Mouse (Mus musculus) effector memory CD4-positive, alpha-beta T cell, adult 7 months (primary cell): ENCODE data around the gene Grin3b. TPM values are rescaled to one million over a fixed set of nuclear protein-coding genes. Genes with fewer than 3 reads are reported as not detected.

Source experiments
- polyA plus RNA-seq: library from polyadenylated mRNA; unstranded; fragments of 100-300 nt; shearing (Covaris generic); gene quantifications from one replicate; pipeline ENCODE4 v1.2.1, GENCODE M21; 2017

The Grin3b gene
- polyA plus RNA-seq: 0.49 TPM

DNA sequence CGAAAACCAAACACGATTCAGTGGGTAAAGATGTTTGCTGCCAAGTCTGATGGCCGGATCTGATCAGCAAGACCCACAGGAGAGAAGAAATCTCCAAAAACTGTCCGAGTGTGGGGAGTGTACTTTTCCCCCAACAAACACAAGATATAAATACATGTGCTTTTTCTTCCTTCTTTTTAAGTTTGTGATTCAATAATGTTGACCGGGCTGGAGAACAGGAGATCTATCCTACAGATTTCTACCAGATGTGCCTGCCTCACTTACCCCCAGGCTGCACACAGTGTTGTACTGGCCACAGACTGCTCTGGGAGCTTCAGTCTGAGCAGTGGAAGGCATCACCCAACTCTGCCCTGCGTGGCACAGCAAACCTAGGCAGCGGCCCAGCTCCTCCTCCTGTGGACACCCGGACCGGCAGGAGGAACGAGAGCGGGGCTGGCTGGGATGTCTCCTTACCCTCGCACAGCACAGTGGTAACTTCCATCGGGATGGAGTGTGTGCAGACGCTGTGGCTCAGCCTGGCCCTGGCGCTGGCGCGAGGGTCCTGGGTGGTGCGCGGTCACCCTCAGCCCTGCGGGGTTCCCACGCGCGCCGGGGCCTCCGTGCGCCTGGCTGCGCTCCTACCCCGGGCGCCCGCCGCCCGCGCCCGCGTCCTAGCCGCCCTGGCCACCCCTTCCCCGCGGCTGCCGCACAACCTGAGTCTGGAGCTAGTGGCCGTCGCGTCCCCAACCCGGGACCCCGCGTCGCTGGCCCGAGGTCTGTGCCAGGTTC, at the start of gene Grin3b:
Grin3b (plus strand) TSS at position 301 of the 768 bp plus-strand sequence.

DNA sequence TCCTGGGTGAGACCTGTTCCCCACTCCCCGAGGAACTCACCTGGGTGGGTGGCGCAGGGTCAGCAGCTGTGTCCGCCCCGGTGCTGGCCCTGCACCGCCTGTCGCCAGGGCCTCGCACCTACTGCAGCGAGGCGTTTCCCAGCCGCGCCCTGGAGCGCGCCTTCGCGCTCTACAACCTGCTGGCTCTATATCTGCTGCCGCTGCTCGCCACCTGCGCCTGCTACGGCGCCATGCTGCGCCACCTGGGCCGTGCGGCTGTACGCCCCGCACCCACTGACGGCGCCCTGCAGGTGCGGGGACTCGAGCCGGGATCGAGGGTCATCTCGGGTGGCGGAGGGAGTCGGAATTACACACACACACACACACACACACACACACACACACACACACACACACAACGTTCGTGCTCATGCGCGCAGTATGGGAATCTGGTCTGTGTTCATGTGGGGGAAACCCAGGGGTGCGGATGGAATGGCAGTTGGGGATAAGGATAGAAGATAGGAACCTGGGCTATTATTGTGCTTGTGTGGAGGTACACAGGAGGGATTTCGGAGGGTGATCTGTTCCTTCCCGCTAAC, 49.5 kb upstream of the Grin3b start, which contains the start of gene R3hdm4:
R3hdm4 (minus strand) TSS at position 251 of the 578 bp plus-strand sequence.

DNA sequence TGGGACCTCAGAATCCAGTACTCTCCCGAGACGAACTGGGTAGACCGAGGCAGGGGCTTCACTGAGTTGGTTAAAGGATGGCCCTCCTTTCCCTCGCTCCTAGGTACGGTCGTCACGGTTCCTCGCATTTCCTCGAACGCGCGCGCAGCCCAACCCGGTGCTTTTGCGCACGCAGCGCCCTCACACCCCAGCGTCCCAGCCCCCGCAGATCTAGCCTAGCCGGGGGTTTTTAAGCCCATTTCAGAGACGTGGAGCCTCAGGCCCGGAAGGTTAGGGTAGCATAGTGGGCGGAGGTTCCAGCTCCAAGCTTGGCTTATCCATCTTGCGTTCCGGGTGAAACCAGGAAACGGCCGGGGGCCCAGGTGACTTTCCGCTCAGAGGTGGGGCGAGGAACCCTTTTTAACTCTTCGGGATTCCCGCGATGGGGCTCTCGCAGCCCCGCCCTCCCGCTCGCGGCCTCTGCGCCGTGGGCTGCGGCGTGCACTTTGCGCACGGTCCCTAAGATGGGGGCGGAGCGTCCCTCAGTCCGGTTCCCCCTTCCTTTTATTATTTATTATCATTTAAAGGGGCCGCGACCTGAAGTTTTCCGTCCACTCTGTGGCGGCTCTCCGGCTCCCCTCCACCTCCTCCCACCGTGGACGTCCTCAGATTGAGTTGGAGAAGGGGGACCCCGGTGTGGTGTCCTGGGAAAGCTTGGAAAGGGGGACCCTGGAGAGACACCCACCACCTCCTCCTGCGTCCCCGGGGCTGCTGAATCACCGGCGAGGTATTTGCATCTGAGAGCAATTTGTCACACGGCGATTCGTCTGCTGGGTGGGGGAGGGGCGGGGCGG, 43.8 kb upstream of the Grin3b start, which contains the start of gene Arid3a:
Arid3a (plus strand) TSS at position 553 of the 833 bp plus-strand sequence.

DNA sequence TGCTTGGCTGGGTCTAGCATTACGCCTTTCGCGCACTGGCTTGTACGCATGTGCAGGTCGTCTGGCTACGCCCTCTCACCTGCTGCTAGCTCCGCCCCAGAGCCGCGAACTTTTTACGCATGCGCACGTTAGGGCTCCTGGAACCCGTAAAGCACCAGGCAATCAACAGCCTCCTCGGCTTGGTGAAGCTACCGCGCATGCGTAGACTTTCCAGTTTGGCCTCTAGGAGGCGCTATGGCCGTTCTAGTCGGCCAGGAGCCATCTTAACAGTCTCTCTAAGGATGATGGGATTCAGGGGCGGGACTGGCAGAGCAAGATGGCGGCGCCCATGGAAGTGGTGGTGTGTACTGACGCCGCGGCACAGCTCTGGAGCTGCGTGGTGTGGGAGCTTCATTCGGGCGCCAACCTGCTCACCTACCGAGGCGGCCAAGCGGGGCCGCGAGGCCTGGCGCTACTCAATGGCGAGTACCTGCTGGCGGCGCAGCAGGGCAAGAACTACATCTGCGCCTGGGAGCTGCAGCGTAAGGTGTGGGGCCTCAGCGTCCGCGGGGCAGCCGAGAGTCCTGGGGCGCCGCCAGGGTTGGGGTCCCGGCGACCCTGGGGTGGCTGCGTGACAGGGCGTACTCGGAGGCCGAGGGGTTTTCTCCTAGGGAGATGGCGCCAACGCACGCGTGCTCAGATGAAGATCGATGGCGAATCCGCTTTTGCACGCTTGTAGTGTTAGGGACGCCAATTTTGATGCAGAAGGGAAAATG, 10.5 kb upstream of the Grin3b start, which contains the start of gene Wdr18:
Wdr18 (plus strand) TSS at position 306 of the 755 bp plus-strand sequence.

DNA sequence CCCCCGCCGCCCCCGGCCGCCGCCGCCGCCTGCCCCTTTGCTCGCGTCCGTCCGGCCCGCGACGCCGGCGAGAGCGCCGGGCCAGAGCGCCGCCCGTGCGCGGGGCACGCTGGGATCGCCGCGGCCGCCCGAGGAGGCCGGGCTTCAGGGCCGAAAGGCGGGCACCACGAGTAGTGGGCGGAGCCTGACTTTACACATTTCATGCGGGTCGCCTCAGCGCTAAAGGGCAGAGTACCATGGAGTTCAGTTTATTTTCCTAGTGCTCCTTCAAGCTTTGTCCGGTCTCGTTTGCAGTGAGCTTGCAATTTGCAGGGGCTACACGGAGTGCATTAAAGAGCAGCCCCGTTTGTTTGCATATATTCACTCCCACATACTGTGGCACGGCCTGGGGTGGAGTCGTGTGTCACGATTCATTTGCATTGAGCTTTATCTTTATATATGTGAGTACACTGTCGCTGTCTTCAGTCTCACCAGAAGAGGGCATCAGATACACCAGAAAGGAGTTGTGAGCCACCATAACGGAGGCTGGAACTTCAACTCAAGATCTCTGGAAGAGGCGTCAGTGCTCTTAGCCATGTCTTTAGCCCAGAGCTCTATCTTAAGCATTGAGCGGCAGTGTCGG, 13.8 kb downstream of the Grin3b start, which contains the start of gene Tmem259:
Tmem259 (minus strand) TSS at position 136 of the 622 bp plus-strand sequence.

DNA sequence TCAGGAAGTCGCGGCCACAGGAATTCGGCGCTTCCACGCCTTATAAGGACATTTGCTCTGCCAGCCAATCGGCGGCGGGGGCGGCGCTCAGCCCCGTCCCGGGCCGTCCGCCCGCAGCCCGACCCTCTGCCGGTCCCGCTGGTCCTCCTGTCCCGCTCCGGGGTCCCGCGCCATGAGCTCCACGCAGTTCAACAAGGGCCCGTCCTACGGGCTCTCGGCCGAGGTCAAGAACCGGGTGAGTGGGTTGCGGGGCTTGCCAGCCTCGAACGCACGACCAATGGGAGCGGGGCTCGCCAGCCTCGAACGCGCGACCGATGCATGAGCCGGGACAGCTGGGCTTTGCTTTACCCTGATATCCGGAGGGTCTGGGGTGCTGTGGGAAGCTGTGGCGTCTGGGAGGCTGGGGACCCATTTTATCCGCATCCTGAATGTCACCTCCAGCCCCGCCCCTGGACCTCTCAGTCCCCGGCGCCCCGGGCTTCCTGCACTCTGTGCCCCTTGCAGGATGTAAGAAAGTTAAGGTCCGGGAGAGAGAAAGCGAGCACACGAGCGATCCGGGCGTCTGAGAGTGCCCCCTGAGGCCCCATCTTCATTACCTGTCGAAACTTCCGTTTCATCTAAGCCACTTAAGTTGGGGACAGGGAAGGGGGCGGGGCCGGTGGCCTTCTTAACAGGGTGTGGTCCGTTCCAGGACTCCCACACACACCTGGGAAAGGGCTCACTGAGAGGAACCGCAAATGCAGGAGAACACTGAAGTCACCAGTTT, 18.2 kb downstream of the Grin3b start, which contains the start of gene Cnn2:
Cnn2 (plus strand) TSS at position 79 of the 766 bp plus-strand sequence.

DNA sequence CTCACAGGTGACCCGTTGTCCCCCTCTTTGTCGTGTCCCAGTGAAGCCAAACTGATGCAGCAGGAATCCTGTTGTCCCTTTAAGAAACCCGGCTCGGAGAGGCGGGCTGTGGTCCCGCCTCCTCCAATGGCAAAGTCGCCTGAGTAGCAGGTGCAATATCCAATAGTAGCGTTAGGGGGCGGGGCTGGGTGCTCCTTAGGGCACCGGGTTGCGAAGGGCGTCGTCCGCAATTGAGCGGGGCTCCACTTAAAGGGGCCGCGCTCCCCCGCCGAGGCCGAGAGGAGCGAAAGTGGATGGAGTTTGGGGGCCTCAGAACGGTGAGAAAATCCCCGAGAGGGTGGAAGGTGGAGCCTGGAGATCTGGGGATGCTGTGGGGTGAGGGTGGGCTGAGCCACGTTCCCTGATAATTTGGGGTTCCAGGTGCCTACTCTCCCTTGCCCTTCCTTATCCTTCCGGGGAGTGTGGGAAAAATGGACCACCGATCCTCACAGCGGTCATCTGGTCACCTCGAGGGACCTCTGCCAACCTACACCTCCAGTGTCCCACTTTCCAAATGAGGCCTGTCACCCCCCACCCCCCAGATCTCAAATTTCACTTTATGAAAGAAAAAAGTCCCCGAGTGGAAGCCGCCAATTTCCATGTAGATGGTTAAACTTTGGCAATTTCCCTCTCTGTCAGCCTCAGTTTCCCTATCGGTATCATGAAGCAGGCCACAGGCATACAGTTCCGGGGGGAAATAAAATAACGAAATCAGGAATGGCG, 25.9 kb downstream of the Grin3b start, which contains the start of gene Abca7:
Abca7 (plus strand) TSS at position 223 of the 762 bp plus-strand sequence.

DNA sequence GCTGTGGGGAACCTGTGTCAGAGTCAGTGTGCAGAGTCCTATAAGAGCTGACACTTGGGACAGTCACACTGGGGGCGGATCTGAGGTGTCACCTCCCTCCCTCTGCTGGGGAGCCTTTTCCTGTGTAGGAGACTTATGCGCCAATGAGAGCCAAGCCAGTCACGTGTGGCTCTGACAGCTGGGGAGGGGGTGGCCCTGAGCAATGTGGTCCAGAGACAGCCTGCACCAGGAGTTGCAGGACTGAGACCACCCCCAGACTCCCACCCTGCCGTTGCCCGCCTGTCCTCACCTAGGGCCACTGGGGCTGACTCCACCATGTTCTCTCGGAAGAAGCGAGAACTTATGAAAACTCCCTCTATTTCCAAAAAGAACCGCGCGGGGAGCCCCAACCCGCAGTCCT, 46.0 kb downstream of the Grin3b start, which contains the start of gene Arhgap45:
Arhgap45 (plus strand) TSS at position 143 of the 400 bp plus-strand sequence.

Other genes with a start within 250 kb of the Grin3b start
- gene Polrmt, start 224.1 kb upstream of the Grin3b start, polyA plus RNA-seq: 31.9 TPM
- gene Fgf22, start 215.6 kb upstream of the Grin3b start, polyA plus RNA-seq: not detected
- gene Rnf126, start 203.8 kb upstream of the Grin3b start, polyA plus RNA-seq: 41.8 TPM
- not detected for gene Fstl3, start 193.4 kb upstream of the Grin3b start, polyA plus RNA-seq
- gene Prss57, start 179.8 kb upstream of the Grin3b start, polyA plus RNA-seq: 0.17 TPM
- gene Palm, start 177.1 kb upstream of the Grin3b start, polyA plus RNA-seq: 4.5 TPM
- 0.44 TPM for gene Misp, start 149.7 kb upstream of the Grin3b start, polyA plus RNA-seq
- 478 TPM for gene Ptbp1, start 116.3 kb upstream of the Grin3b start, polyA plus RNA-seq
- not detected for gene Prtn3, start 96.2 kb upstream of the Grin3b start, polyA plus RNA-seq
- 6.8 TPM for gene Plppr3, start 96.1 kb upstream of the Grin3b start, polyA plus RNA-seq
- not detected for gene Elane, start 84.5 kb upstream of the Grin3b start, polyA plus RNA-seq
- not detected for gene Cfd, start 79.9 kb upstream of the Grin3b start, polyA plus RNA-seq
- 27.3 TPM for gene Med16, start 61.8 kb upstream of the Grin3b start, polyA plus RNA-seq
- gene Gm26602, start 59.9 kb upstream of the Grin3b start, polyA plus RNA-seq: 19.6 TPM
- 0.26 TPM for gene Kiss1r, start 53.7 kb upstream of the Grin3b start, polyA plus RNA-seq
- 117 TPM for gene R3hdm4, start 49.5 kb upstream of the Grin3b start, polyA plus RNA-seq
- gene Arid3a, start 43.7 kb upstream of the Grin3b start, polyA plus RNA-seq: 9.7 TPM
- gene Wdr18, start 10.6 kb upstream of the Grin3b start, polyA plus RNA-seq: 74.2 TPM
- 26.7 TPM for gene Tmem259, start 13.6 kb downstream of the Grin3b start, polyA plus RNA-seq
- gene Cnn2, start 17.9 kb downstream of the Grin3b start, polyA plus RNA-seq: 580 TPM
- 42.6 TPM for gene Abca7, start 25.8 kb downstream of the Grin3b start, polyA plus RNA-seq
- 732 TPM for gene Arhgap45, start 45.9 kb downstream of the Grin3b start, polyA plus RNA-seq
- gene Polr2e, start 69.1 kb downstream of the Grin3b start, polyA plus RNA-seq: 104 TPM
- gene Gpx4, start 76.5 kb downstream of the Grin3b start, polyA plus RNA-seq: 296 TPM
- 60.3 TPM for gene Sbno2, start 134.9 kb downstream of the Grin3b start, polyA plus RNA-seq
- gene Stk11, start 145.1 kb downstream of the Grin3b start, polyA plus RNA-seq: 31.4 TPM
- 367 TPM for gene Atp5d, start 167.9 kb downstream of the Grin3b start, polyA plus RNA-seq
- 5.3 TPM for gene Cbarp, start 170.1 kb downstream of the Grin3b start, polyA plus RNA-seq
- gene Midn, start 177.6 kb downstream of the Grin3b start, polyA plus RNA-seq: 4.4 TPM
- gene Cirbp, start 195.3 kb downstream of the Grin3b start, polyA plus RNA-seq: 232 TPM
- 18.9 TPM for gene 1600002K03Rik, start 202.2 kb downstream of the Grin3b start, polyA plus RNA-seq
- gene Efna2, start 208.8 kb downstream of the Grin3b start, polyA plus RNA-seq: 0.41 TPM